Mouse (Mus musculus): ENCODE results near the gene Krt12.

GRCm38 (mm10) chr11:99448769-99449168 lies 26.7 kb upstream of the Krt12 start:
- no peak for TF ChIP-seq POLR2A (IDR thresholded peaks at IDR 0.05; ENCODE audit: insufficient read depth, low read length)
- TF ChIP-seq CTCF (IDR thresholded peaks at IDR 0.05; ENCODE audit: low read depth, low read length), result no peak
- TF ChIP-seq EP300 (IDR thresholded peaks at IDR 0.05; ENCODE audit: insufficient read depth, low read depth, low read length), result no peak
